Mouse (Mus musculus) ES-E14 (cell line): ENCODE measurements around the gene Rpa2. TPM values are rescaled to one million over a fixed set of nuclear protein-coding genes. Genes with fewer than 3 reads are reported as not detected.
A peak's percentile ranks its signal among the peaks of the same experiment; 100 is the strongest.
"Not testable (repeated sequence)": the region's sequence is repeated elsewhere in the genome, so short reads cannot be mapped to it uniquely, and the experiment has no call there.

ENCODE experiments used
- DNase-seq: peaks from one replicate; pipeline ENCODE4 v3.0.0-alpha.2; 2013; ENCODE audit warnings: low read depth, low spot score
- H3K27ac ChIP-seq: 2 replicates; pipeline ENCODE4 v1.5.1; 2012; ENCODE audit warnings: low read depth, mild to moderate bottlenecking, low read length, moderate library complexity, mixed read lengths; ENCODE audit not compliant: poor library complexity, insufficient read depth, severe bottlenecking
- H3K36me3 ChIP-seq: 2 replicates; pipeline ENCODE4 v1.6.1; 2012; ENCODE audit warnings: mild to moderate bottlenecking, low read length, moderate library complexity, mixed read lengths; ENCODE audit not compliant: control insufficient read depth, poor library complexity, insufficient read depth, severe bottlenecking
- H3K4me1 ChIP-seq, 2 experiments: fragments of 150-350 bp in 1 of 2; sonication (generic) in 1 of 2; 2 replicates each; pipeline ENCODE4 v1.6.1; 2012; ENCODE audit warnings: low read length in 2 of 2, mild to moderate bottlenecking in 1 of 2, mixed read lengths in 1 of 2; ENCODE audit not compliant: control insufficient read depth in 2 of 2, insufficient read depth in 2 of 2, poor library complexity in 1 of 2
- H3K4me3 ChIP-seq, 2 experiments: fragments of 150-350 bp in 1 of 2; sonication (generic) in 1 of 2; 2 replicates each; pipeline ENCODE4 v1.5.1; 2012; ENCODE audit warnings: low read length in 2 of 2, low read depth in 1 of 2, mild to moderate bottlenecking in 1 of 2, mixed read lengths in 1 of 2; ENCODE audit not compliant: insufficient read depth in 1 of 2, poor library complexity in 1 of 2, severe bottlenecking in 1 of 2
- H3K9ac ChIP-seq: 2 replicates; pipeline ENCODE4 v1.6.1; 2012; ENCODE audit warnings: low read depth, mild to moderate bottlenecking, low read length, mixed read lengths; ENCODE audit not compliant: poor library complexity, insufficient read depth, severe bottlenecking
- H3K9me3 ChIP-seq: fragments of 150-350 bp; sonication (generic); 2 replicates; pipeline ENCODE4 v1.6.1; 2012; ENCODE audit warnings: low read depth, mild to moderate bottlenecking, low read length; ENCODE audit not compliant: control insufficient read depth, insufficient read depth
- CHD2 ChIP-seq: IDR thresholded peaks from 2 replicates; pipeline ENCODE4 v1.6.1; 2014; ENCODE audit warnings: mild to moderate bottlenecking, low read depth, low read length, inconsistent platforms
- HCFC1 ChIP-seq: IDR thresholded peaks from 2 replicates; pipeline ENCODE4 v1.6.1; 2012; ENCODE audit warnings: low read length, inconsistent platforms, borderline replicate concordance; ENCODE audit not compliant: insufficient read depth
- MAFK ChIP-seq: IDR thresholded peaks from 2 replicates; pipeline ENCODE4 v1.6.1; 2014; ENCODE audit warnings: mild to moderate bottlenecking, low read depth, low read length, inconsistent platforms; ENCODE audit not compliant: insufficient read depth
- ZC3H11A ChIP-seq: IDR thresholded peaks from 2 replicates; pipeline ENCODE4 v1.6.1; 2012; ENCODE audit warnings: low read depth, mild to moderate bottlenecking, inconsistent platforms, low read length, borderline replicate concordance
- ZNF384 ChIP-seq: IDR thresholded peaks from 2 replicates; pipeline ENCODE4 v1.6.1; 2012; ENCODE audit warnings: low read depth, low read length, inconsistent platforms
- in situ Hi-C, 2 experiments: fragments of 600-800 bp; cut with MboI; formaldehyde crosslinking; loops; one replicate each; pipeline ENCODE4 v1.15.1; 2025; ENCODE audit warnings: low sequenced_read_pairs in 2 of 2, inconsistent platforms in 1 of 2; ENCODE audit not compliant: unreplicated experiment in 2 of 2
- total RNA-seq: library from RNA; depleted of rRNA; stranded (reverse); fragments of 300-350 nt; gene quantifications from 2 replicates; pipeline ENCODE4 v1.2.3, GENCODE M21; 2012

The Rpa2 gene
- total RNA-seq, 1 experiment = 112 TPM

DNA sequence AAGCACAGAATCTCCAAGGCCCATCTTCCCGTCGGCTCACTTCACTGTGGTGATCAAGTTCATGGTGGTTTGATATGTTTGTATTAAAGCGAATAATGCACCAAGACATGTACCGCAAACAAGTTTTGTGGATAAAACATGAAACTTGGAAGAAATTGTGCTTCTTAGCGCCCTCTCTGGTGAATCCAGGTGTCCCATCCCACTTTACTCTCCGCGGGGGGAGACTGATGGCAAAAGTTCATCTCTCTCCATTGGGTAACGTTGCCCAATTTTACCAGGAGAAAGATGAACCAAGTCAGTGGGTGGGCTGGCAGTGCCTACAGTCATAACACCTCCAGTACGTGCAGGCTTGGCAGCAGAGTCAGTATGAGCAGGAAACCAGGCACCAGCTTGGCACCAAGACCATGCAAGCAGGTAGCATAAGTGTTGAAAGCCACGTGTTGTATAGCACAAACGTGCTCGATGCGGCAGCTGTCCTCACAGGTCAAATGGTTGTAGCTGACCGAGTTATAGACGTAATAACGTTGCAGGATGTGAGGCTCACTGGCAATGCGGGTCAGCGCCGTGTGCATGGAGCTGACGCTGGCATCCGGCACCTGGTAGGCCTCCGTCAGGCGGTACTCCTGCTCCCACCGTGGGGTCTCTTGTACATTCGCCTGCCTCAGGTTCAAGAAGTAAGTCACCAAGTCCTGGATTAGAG is 34.9 kb upstream of the Rpa2 start:
- Histone ChIP-seq H3K4me3 (peak overlapping the region; percentile 38 to 70; a peak in 3 of 4 replicates), H3K9me3 (no peaks in the 10 kb centered on the region), H3K9ac (peak overlapping the region; percentile 75), H3K36me3 (peaks cover 6% of the 10 kb centered on the region), H3K4me1 (peaks cover 6 to 17% of the 10 kb centered on the region in 2 experiments; a peak in 3 of 4 replicates), H3K27ac (peak overlapping the region; percentile 8; the same call in 1 of the 2 replicates)
- in situ Hi-C loops = no loop called here
- no peak for TF ChIP-seq ZC3H11A
- TF ChIP-seq MAFK = no peak
- no peak for TF ChIP-seq HCFC1
- no peak for TF ChIP-seq ZNF384
- no peak for TF ChIP-seq CHD2
- DNase-seq = no peak

DNA sequence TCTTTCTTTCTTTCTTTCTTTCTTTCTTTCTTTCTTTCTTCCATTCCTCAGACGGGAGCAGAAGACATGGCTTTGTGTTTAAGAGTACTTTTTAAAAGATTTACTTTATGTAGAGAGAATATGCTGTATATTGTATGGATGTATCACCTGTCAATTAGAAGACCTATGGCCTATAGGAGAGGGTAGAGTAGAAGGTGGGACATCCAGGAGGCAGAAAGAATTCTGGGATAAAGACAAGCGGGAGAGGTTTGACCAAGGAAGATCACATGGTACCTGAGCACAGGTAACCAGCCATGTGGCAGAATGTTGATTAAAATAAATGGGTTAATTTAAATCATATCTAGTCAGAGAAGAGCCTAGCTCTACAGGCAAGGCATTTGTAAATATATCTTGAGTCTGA is 33.4 kb upstream of the Rpa2 start:
- Histone ChIP-seq H3K36me3 (peaks cover 8% of the 10 kb centered on the region), H3K9ac (peak overlapping the region; percentile 83; the same call in 1 of the 2 replicates), H3K27ac (peak overlapping the region; percentile 77; the same call in 1 of the 2 replicates), H3K4me1 (peaks cover 6 to 17% of the 10 kb centered on the region in 2 experiments; a peak in 3 of 4 replicates), H3K9me3 (no peaks in the 10 kb centered on the region), H3K4me3 (peak overlapping the region; percentile 14 to 70)
- in situ Hi-C loops = no loop called here
- TF ChIP-seq ZNF384 (no peak), HCFC1 (no peak), CHD2 (no peak), MAFK (no peak), ZC3H11A (no peak)
- DNase-seq = no peak

DNA sequence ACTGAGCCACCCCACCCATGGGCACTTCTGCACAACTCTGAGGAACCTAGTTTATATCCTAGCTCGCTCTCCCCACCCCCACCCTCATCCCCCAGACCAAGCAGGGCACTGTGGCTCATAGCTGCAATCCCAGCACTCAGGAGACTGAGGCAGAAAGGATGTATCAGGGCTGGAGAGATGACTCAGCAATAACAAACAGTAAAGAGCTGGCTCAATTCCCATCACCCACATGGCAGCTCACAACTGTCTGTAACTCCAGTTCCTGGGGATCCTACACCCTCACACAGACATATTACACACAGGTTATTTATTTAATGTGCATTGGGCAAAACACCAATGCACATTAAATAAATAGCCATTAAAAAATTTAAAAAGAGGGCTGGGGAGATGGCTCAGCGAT is 32.7 kb upstream of the Rpa2 start:
- peak overlapping the region; percentile 14 to 51; a peak in 3 of 4 replicates for H3K4me3 ChIP-seq
- TF ChIP-seq MAFK (peak; percentile 78), ZNF384 (no peak)
- no peaks in the 10 kb centered on the region for H3K9me3 ChIP-seq
- H3K27ac ChIP-seq = peak overlapping the region; percentile 77
- DNase-seq = no peak
- H3K9ac ChIP-seq = peak overlapping the region; percentile 79; the same call in 1 of the 2 replicates
- H3K36me3 ChIP-seq = peaks cover 8% of the 10 kb centered on the region
- H3K4me1 ChIP-seq = peaks cover 6 to 17% of the 10 kb centered on the region in 2 experiments; a peak in 3 of 4 replicates
- in situ Hi-C loops = no loop called here

DNA sequence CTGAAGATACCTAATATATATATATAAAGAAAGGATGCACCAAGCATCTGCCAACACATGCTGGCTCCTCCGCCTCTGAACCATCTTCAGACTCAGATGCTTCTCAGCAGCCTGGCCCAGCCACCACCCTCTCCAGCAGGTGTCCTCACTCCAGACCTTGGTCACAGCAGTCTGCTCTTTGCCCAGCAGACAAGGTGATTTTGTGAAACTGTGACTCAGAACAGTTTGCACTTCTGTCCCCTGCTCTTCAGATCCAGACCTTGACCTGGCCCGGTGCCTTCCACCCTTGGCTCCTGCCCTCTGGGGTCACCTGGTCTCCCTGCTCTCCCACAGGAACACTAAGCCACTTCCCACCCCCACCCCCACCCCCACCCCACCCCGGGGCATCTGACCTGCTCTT is 32.2 kb upstream of the Rpa2 start:
- TF ChIP-seq ZC3H11A (0 out of 2 replicates have a peak, but pooled peaks have one; percentile 5), ZNF384 (no peak)
- H3K4me3 ChIP-seq = no peak overlapping the region
- peaks cover 8% of the 10 kb centered on the region for H3K36me3 ChIP-seq
- peak overlapping the region; percentile 79; the same call in 1 of the 2 replicates for H3K9ac ChIP-seq
- no peaks in the 10 kb centered on the region for H3K9me3 ChIP-seq
- DNase-seq = no peak
- peaks cover 6 to 16% of the 10 kb centered on the region in 2 experiments; a peak in 3 of 4 replicates for H3K4me1 ChIP-seq
- peak overlapping the region; percentile 77; the same call in 1 of the 2 replicates for H3K27ac ChIP-seq
- in situ Hi-C loops = no loop called here

DNA sequence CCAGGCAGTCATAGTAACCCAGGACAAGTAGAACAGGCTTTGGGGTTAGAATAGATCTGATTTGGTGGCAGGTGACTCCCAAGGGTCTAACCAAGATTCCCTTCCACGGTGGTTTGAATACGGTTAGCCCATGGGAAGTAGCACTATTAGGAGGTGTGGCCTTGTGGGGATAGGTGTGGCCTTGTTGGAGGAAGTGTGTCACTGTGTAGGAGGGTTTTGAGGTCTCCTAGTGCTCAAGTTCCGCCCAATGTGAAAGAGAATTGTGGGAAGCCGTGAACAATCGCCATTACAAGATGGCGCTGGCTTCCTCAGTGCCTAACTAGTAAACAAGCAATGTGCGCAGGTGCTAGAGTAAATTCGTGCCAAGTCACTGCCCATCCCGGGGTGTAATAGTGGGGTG is 31.0 kb upstream of the Rpa2 start:
- in situ Hi-C loops, H3K9ac ChIP-seq, H3K9me3 ChIP-seq, DNase-seq, H3K27ac ChIP-seq, H3K4me3 ChIP-seq, H3K36me3 ChIP-seq: not testable (repeated sequence)
- H3K4me1 ChIP-seq = peaks cover 6 to 12% of the 10 kb centered on the region in 2 experiments; a peak in 3 of 4 replicates
